Mouse (Mus musculus): ENCODE data around the gene Ceacam16. TPM values are rescaled to one million over a fixed set of nuclear protein-coding genes. Genes with fewer than 3 reads are reported as not detected.

Gene Ceacam16
- polyA plus RNA-seq, 1 experiment from 2014 or later, result not detected

DNA sequence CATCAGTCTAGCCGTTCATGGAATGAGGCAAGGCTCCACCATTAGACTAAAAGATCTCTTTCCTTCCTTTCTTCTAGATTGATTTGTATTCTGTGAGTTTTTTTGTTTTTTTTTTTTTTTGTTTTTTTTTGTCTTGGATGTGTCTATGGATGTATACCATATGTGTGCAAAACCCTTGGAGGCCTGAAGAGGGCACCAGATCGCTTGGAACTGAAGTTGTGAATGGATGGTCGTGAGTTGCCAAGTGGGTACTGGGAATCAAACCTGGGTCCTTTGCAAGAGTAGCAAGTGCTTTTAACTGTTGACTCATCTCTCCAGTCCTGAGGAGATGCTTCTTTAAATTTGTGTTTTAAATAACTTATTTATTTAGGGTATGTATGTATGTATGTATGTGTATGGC lies 27.0 kb downstream of the Ceacam16 start:
- Histone ChIP-seq H3K9me3 (ENCODE audit: control insufficient read depth, low read length) (no peaks in the 10 kb centered on the region), H3K4me2 (ENCODE audit: low read depth, low read length) (no peak overlapping the region), H3K9ac (ENCODE audit: low read depth, low read length) (no peak overlapping the region), H3K27ac (replicated peaks; ENCODE audit: low read depth, low read length) (no peak overlapping the region), H3K4me1 (ENCODE audit: control insufficient read depth, insufficient read depth, low read length) (peaks cover 4% of the 10 kb centered on the region; the same call in 1 of the 2 replicates), H3K36me3 (ENCODE audit: control insufficient read depth, insufficient read depth, low read length) (no peaks in the 10 kb centered on the region), H3K27me3 (replicated peaks; ENCODE audit: control insufficient read depth, insufficient read depth, low read length) (no peaks in the 10 kb centered on the region), H3K4me3 (ENCODE audit: low read depth, low read length) (no peak overlapping the region)
- WGBS, result 60% methylated on average over 3 of the region's 3 CpGs
- no peak for ATAC-seq (ENCODE audit: low read depth)
- no peak for DNase-seq (ENCODE audit: low spot score)

DNA sequence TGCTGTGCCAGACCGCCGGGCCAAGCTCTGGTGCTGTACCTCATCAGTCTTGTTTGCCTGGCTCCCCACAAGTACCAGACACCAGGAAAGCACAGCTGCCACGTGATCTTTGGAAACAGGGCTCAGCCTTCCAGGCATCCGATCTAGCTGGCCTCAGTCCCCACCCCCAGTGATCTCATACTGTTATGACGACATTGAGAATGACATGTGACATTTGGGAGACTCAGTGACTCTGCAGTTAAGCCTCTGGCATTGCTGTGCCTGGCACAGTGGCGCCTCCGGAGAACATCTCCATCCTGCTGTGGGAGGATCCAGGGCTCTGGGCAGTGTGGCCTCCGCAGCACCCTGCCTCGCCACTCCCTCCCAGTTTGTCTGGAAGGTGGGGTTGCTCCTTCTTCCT lies 29.3 kb downstream of the Ceacam16 start:
- Histone ChIP-seq H3K4me1 (ENCODE audit: control insufficient read depth, insufficient read depth, low read length) (peaks cover 4% of the 10 kb centered on the region; the same call in 1 of the 2 replicates), H3K27ac (replicated peaks; ENCODE audit: low read depth, low read length) (no peak overlapping the region), H3K4me2 (ENCODE audit: low read depth, low read length) (no peak overlapping the region), H3K9ac (ENCODE audit: low read depth, low read length) (no peak overlapping the region), H3K4me3 (ENCODE audit: low read depth, low read length) (no peak overlapping the region), H3K27me3 (replicated peaks; ENCODE audit: control insufficient read depth, insufficient read depth, low read length) (no peaks in the 10 kb centered on the region), H3K36me3 (ENCODE audit: control insufficient read depth, insufficient read depth, low read length) (no peaks in the 10 kb centered on the region), H3K9me3 (ENCODE audit: control insufficient read depth, low read length) (no peaks in the 10 kb centered on the region)
- DNase-seq (ENCODE audit: low spot score) (no peak), ATAC-seq (ENCODE audit: low read depth) (0 out of 2 replicates have a peak, but pooled peaks have one; percentile 50)
- WGBS, result 45% methylated on average over 9 of the region's 9 CpGs

DNA sequence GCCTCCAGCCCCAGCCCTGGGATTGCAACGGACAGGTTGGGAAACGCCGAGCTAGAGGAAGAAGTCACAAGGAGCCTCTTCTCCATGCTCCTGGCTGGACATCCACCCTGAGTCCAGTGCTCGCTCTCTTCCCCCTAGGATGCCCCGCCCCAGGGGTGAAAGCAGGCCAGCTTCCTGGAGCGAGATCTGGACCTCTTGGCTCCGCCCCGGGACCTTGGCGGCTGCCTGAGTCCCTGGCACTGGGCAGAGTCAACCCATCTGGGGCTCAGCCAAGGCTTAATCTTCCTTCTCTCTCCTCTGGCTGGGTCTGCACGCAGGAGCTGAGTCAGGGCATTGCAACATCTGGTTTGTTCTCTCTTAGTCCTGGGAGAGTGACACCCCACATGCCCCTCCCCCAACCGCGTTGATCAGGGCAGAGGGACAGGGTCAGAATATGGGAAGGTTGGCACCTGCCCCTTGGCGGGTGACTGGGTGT lies 30.4 kb downstream of the Ceacam16 start:
- H3K27me3 ChIP-seq (replicated peaks; ENCODE audit: control insufficient read depth, insufficient read depth, low read length), result no peaks in the 10 kb centered on the region
- H3K9me3 ChIP-seq (ENCODE audit: control insufficient read depth, low read length), result no peaks in the 10 kb centered on the region
- DNase-seq (ENCODE audit: low spot score) (peak; percentile 78), ATAC-seq (ENCODE audit: low read depth) (peak; percentile 70)
- no peaks in the 10 kb centered on the region for H3K36me3 ChIP-seq (ENCODE audit: control insufficient read depth, insufficient read depth, low read length)
- 30% methylated on average over 12 of the region's 13 CpGs for WGBS
- no peak overlapping the region for H3K9ac ChIP-seq (ENCODE audit: low read depth, low read length)
- H3K27ac ChIP-seq (replicated peaks; ENCODE audit: low read depth, low read length), result no peak overlapping the region
- H3K4me1 ChIP-seq (ENCODE audit: control insufficient read depth, insufficient read depth, low read length), result peaks cover 4% of the 10 kb centered on the region; the same call in 1 of the 2 replicates
- peak overlapping the region; percentile 30 for H3K4me2 ChIP-seq (ENCODE audit: low read depth, low read length)
- no peak overlapping the region for H3K4me3 ChIP-seq (ENCODE audit: low read depth, low read length)

DNA sequence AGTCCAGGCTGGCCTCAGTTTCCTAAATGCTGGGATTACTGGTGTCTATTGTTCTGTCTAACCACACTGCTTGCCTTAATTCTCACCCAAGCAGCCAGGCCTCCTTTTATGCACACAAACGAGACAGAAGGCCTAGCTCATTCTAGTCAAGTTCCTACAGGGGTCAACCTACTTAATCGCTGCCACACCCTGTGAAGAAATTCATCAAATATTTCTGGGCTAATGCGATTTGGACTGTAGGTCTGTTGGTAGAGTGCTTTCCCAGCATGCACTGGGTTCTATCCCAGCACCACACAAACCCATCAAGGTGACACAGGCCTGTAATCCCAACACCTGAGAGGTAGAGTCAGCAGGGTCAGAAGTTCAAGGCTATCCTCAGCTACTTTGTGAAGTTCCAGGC lies 31.4 kb downstream of the Ceacam16 start:
- H3K27me3 ChIP-seq (replicated peaks; ENCODE audit: control insufficient read depth, insufficient read depth, low read length), result no peaks in the 10 kb centered on the region
- ATAC-seq (ENCODE audit: low read depth) (no peak), DNase-seq (ENCODE audit: low spot score) (no peak)
- H3K9ac ChIP-seq (ENCODE audit: low read depth, low read length), result no peak overlapping the region
- 79% methylated on average over 3 of the region's 3 CpGs for WGBS
- H3K27ac ChIP-seq (replicated peaks; ENCODE audit: low read depth, low read length), result no peak overlapping the region
- no peak overlapping the region for H3K4me3 ChIP-seq (ENCODE audit: low read depth, low read length)
- H3K9me3 ChIP-seq (ENCODE audit: control insufficient read depth, low read length), result no peaks in the 10 kb centered on the region
- no peak overlapping the region for H3K4me2 ChIP-seq (ENCODE audit: low read depth, low read length)
- no peaks in the 10 kb centered on the region for H3K36me3 ChIP-seq (ENCODE audit: control insufficient read depth, insufficient read depth, low read length)
- peaks cover 6% of the 10 kb centered on the region for H3K4me1 ChIP-seq (ENCODE audit: control insufficient read depth, insufficient read depth, low read length)

DNA sequence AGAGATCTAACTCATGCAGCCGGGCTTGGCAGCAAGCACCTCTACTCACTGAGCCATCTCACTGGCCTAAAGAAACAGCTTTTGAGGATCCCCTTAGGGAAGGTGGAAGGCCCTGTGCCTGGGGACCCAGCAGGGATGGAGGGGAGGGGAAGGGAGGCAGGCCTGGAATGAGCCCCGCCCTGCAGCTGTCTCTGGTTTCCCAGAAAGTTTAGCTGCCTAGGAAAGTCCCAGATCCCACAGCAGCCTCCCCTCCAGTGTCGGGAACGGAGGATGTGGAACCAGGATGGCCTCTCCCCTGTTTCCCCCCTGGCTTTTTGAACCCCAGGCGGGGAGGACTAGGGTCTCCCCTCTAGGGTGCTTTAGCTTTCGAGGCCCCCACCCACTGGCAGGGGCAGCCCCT lies 34.3 kb downstream of the Ceacam16 start:
- Histone ChIP-seq H3K27ac (replicated peaks; ENCODE audit: low read depth, low read length) (no peak overlapping the region), H3K9me3 (ENCODE audit: control insufficient read depth, low read length) (no peaks in the 10 kb centered on the region), H3K36me3 (ENCODE audit: control insufficient read depth, insufficient read depth, low read length) (no peaks in the 10 kb centered on the region), H3K9ac (ENCODE audit: low read depth, low read length) (no peak overlapping the region), H3K27me3 (replicated peaks; ENCODE audit: control insufficient read depth, insufficient read depth, low read length) (peaks cover 6% of the 10 kb centered on the region), H3K4me2 (ENCODE audit: low read depth, low read length) (no peak overlapping the region), H3K4me3 (ENCODE audit: low read depth, low read length) (no peak overlapping the region), H3K4me1 (ENCODE audit: control insufficient read depth, insufficient read depth, low read length) (peaks cover 27% of the 10 kb centered on the region)
- 31% methylated on average over 4 of the region's 6 CpGs for WGBS
- peak; percentile 45 for DNase-seq (ENCODE audit: low spot score)
- ATAC-seq (ENCODE audit: low read depth), result no peak

DNA sequence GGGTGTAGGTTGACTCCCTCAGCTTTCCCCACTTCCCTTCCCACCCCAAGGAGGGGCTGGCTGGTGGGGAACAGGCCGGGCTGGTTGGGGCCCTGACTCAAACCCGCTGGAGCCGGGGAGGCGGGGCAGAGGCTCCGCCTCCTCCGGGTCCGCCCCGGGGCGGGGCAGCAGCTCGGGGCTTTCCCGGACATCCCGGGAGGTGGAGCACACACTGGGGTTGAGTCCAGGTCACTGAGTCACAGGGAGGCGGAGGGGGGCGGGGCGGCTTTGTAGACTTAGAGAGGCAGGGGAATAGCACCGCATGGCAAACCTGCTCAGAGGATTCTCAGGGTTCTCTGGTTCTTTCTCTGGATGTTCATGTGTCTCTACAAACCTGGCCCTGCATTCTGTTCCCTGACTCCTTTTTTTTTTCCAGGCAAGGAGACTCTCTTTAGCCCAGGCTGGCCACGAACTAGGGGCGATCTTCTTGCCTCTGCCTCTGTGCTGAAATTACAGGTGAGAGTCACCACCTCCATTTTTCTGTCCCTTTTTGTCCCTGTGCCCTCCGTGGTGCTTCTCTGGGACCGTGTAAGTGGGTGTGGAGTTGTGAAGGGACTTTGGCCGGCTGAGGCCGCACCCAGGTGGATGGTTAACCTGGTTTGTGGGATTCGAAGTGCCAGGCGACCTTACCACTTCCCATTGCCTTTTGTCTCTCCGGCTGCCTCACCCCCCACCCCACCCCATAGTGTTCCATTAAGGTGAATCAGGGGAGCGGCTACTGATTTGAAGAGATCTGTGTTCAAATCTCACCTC lies 36.7 kb downstream of the Ceacam16 start:
- H3K36me3 ChIP-seq (ENCODE audit: control insufficient read depth, insufficient read depth, low read length), result no peaks in the 10 kb centered on the region
- H3K27ac ChIP-seq (replicated peaks; ENCODE audit: low read depth, low read length), result peak overlapping the region; percentile 84
- peaks cover 13% of the 10 kb centered on the region for H3K27me3 ChIP-seq (replicated peaks; ENCODE audit: control insufficient read depth, insufficient read depth, low read length)
- H3K4me2 ChIP-seq (ENCODE audit: low read depth, low read length), result peak overlapping the region; percentile 24
- WGBS, result 37% methylated on average over 16 of the region's 26 CpGs
- H3K9me3 ChIP-seq (ENCODE audit: control insufficient read depth, low read length), result peaks cover 5% of the 10 kb centered on the region; the same call in 1 of the 2 replicates
- ATAC-seq (ENCODE audit: low read depth) (peak; percentile 94), DNase-seq (ENCODE audit: low spot score) (peak; percentile 95)
- H3K9ac ChIP-seq (ENCODE audit: low read depth, low read length), result 0 out of 2 replicates have a peak overlapping the region, but pooled peaks have one; percentile 25
- no peak overlapping the region; the same call in 1 of the 2 replicates for H3K4me3 ChIP-seq (ENCODE audit: low read depth, low read length)
- peaks cover 23% of the 10 kb centered on the region for H3K4me1 ChIP-seq (ENCODE audit: control insufficient read depth, insufficient read depth, low read length)

DNA sequence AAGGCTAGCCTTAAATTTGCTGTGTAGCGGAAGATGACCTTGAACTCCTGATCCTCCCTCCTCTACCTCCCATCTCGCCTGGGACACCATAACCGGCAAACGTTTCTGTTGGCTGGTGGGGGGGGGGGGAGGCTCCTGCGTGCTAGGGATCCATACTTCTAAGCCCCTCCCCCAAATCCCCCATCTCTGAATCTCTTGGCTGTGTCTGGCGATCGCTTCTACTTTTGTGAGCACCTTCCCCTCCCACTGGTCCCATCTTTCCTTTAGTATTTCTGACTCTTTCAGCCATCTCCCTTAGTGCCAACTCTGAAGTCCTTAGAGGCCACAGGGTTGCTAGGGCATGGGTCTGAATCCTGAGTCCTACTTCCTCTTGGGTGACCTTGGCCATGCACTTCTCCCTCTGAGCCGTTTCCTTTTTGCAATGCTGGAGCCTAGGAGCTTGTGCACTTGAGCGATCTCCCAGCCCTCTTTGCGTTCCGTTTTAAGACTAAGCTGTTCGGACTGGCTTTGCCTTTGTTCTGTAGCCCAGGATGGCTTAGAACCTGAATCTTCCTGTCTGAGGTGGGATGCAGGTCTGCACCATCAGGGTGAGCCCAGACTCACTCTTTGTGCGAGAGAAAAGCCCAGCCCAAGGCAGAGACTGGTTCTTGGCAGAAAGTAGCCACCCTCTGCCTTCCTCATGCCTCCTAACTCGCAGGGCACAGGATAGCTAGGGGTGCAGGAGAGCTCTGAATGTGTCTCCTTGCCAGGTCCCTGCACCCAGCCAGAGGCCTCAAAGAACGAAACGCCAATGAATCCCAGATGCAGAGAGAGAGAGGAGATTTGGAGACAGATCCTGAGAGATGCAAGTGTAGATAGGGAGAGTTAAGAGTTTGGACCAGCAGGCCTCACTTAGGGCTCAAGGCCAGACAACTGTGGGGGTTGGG lies 37.6 kb downstream of the Ceacam16 start:
- peak overlapping the region; percentile 79 for H3K4me2 ChIP-seq (ENCODE audit: low read depth, low read length)
- peaks cover 5% of the 10 kb centered on the region; the same call in 1 of the 2 replicates for H3K9me3 ChIP-seq (ENCODE audit: control insufficient read depth, low read length)
- 20% methylated on average over 16 of the region's 16 CpGs for WGBS
- H3K4me1 ChIP-seq (ENCODE audit: control insufficient read depth, insufficient read depth, low read length), result peaks cover 23% of the 10 kb centered on the region
- H3K9ac ChIP-seq (ENCODE audit: low read depth, low read length), result no peak overlapping the region
- ATAC-seq (ENCODE audit: low read depth), result no peak; the same call in none of the 2 replicates
- H3K4me3 ChIP-seq (ENCODE audit: low read depth, low read length), result no peak overlapping the region
- H3K36me3 ChIP-seq (ENCODE audit: control insufficient read depth, insufficient read depth, low read length), result no peaks in the 10 kb centered on the region
- H3K27me3 ChIP-seq (replicated peaks; ENCODE audit: control insufficient read depth, insufficient read depth, low read length), result peaks cover 13% of the 10 kb centered on the region
- DNase-seq (ENCODE audit: low spot score), result no peak
- H3K27ac ChIP-seq (replicated peaks; ENCODE audit: low read depth, low read length), result peak overlapping the region; percentile 84

DNA sequence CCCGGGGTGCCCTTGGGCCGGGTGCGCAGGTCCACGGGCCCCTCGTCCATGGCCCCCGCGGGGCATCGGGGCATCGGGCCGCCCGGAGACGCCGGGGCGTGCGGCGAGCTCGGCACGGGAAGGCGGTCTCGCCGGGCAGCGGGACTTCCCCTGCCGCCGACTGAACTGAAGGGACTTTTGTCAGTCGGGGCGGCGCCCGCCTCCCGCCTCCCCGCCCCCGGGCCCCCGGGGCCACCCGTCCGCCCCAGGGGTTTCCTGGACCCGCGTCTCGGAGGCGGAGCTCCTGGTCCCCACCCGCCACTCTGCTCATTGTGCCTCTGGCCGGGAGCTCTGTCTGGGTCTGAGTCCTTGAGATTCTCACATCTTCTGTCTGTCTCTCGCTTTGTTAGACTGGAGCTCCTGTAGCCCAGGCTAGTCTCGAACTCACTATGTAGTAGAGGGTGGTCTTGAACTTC lies 38.5 kb downstream of the Ceacam16 start, which contains the start of gene Bcl3:
Gene Bcl3 (minus strand): TSS at position 167 of the 455 bp plus-strand sequence.
- Histone ChIP-seq H3K36me3 (ENCODE audit: control insufficient read depth, insufficient read depth, low read length) (no peaks in the 10 kb centered on the region), H3K9ac (ENCODE audit: low read depth, low read length) (peak within 1 kb of the TSS; percentile 71), H3K4me3 (ENCODE audit: low read depth, low read length) (peak within 1 kb of the TSS; percentile 44), H3K27ac (replicated peaks; ENCODE audit: low read depth, low read length) (peak within 1 kb of the TSS; percentile 84), H3K4me1 (ENCODE audit: control insufficient read depth, insufficient read depth, low read length) (peaks cover 31% of the 10 kb centered on the region), H3K9me3 (ENCODE audit: control insufficient read depth, low read length) (peaks cover 5% of the 10 kb centered on the region; the same call in 1 of the 2 replicates), H3K27me3 (replicated peaks; ENCODE audit: control insufficient read depth, insufficient read depth, low read length) (peaks cover 13% of the 10 kb centered on the region), H3K4me2 (ENCODE audit: low read depth, low read length) (peak within 1 kb of the TSS; percentile 79)
- ATAC-seq (ENCODE audit: low read depth), result no peak
- 12% methylated on average over 6 of the region's 42 CpGs for WGBS
- peak; percentile 53 for DNase-seq (ENCODE audit: low spot score)

Measured in embryonic facial prominence, embryonic 14.5 days (tissue).